Mouse (Mus musculus): Measurements from ENCODE around the gene Slc19a2.
"Not testable (repeated sequence)": the region's sequence is repeated elsewhere in the genome, so short reads cannot be mapped to it uniquely, and the experiment has no call there.

Slc19a2 gene

GRCm38 (mm10) chr1:164248465-164249331 lies at the start of gene Slc19a2:
Gene Slc19a2, plus strand, starts transcription at chr1:164249046.
- DNase-seq (ENCODE audit: extremely low read depth, low read depth, low spot score): peak; percentile 78

GRCm38 (mm10) chr1:164199551-164199950 lies 49.3 kb upstream of the Slc19a2 start:
- no peak for DNase-seq (ENCODE audit: extremely low read depth, low read depth, low spot score)

DNA sequence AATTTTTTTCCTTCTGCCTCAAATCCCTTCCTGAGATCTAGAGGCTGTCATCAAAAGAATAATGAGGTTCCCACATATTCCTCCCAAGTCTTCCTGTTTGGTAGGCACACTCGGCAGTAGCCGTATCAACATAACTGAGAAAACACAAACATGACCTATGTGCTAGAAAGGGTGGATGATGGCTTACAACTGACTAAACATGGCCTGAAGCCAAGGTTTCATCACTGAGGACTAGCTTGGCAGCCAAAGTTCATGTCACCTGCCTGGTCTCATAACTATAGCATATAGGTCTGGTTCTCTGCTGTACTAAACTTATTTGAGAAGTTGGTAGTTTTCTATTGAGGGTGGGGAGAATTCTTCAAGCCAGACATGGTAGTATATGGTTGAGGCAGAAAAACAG lies 40.4 kb upstream of the Slc19a2 start:
- DNase-seq (ENCODE audit: extremely low read depth, low read depth, low spot score): no peak

GRCm38 (mm10) chr1:164210899-164211298 lies 37.9 kb upstream of the Slc19a2 start:
- no peak for DNase-seq (ENCODE audit: extremely low read depth, low read depth, low spot score)

GRCm38 (mm10) chr1:164212686-164213085 lies 36.2 kb upstream of the Slc19a2 start:
- DNase-seq (ENCODE audit: extremely low read depth, low read depth, low spot score): no peak

- no peak for DNase-seq (ENCODE audit: extremely low read depth, low read depth, low spot score)
Observed at GRCm38 (mm10) chr1:164214190-164214589, 34.7 kb upstream of the Slc19a2 start.

DNA sequence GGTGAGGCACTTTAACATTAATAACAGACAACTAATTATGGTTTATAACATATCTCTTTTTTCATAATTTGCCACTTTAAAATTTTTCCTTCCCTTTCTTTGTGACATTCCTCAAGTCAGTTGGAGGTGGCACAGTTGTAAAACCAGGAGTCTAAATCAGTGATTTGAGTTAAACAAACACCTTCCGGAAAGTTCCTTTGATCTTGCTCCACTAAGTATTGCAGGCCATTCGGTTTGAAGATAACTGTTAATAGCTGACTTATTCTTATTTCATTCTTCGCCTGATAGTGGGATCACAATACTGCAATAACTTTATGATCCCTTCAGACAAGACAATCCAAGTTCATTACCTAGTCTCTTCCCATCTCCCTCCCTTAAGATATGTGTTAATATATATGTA lies 33.7 kb upstream of the Slc19a2 start:
- DNase-seq (ENCODE audit: extremely low read depth, low read depth, low spot score): no peak

DNA sequence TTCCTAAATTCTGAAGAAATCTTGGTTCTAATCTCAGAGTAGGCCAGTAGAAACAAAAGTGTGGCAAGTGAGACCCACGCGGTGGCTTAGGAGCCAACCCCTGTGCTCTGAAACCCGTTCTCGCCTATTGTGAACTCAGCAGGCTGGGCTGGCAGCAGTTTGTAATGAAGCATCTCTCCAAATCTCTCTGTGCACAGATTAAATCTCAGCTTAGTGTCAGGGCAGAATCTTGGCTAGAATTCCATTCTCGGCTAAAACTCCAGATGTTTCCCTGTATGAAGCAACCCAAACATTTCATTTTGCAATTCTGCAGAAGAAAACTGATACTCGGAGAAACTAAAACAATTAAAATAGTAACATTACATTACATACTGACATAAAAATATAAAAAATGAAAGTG lies 33.3 kb upstream of the Slc19a2 start:
- peak; percentile 81 for DNase-seq (ENCODE audit: extremely low read depth, low read depth, low spot score)

- no peak for DNase-seq (ENCODE audit: extremely low read depth, low read depth, low spot score)
Observed at GRCm38 (mm10) chr1:164217791-164218685, 30.8 kb upstream of the Slc19a2 start.

- DNase-seq (ENCODE audit: extremely low read depth, low read depth, low spot score): no peak
Observed at GRCm38 (mm10) chr1:164220261-164220660, 28.6 kb upstream of the Slc19a2 start.

GRCm38 (mm10) chr1:164223089-164223488 lies 25.8 kb upstream of the Slc19a2 start:
- DNase-seq (ENCODE audit: extremely low read depth, low read depth, low spot score): no peak

- not testable (repeated sequence) for DNase-seq (ENCODE audit: extremely low read depth, low read depth, low spot score)
Observed at GRCm38 (mm10) chr1:164231937-164232570, 16.8 kb upstream of the Slc19a2 start.

DNA sequence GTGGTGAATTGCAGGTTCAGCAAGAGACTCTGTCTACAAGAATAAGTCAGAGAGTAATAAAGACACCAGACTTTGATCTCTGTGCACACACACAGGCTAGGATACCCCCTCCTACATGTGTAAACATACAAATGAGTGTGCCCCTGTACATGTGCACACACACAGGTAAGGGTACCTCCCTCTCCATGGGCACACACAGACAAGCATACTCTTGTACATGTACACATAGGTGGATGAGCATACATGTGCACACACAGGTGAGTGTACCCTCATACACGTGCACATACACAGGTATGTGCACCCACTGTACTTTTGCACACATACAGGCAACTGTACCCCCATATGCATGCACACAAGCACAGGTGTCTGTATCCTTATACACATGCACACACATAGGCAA lies 15.4 kb upstream of the Slc19a2 start:
- DNase-seq (ENCODE audit: extremely low read depth, low read depth, low spot score): no peak

- DNase-seq (ENCODE audit: extremely low read depth, low read depth, low spot score): no peak
Observed at GRCm38 (mm10) chr1:164235078-164235477, 13.8 kb upstream of the Slc19a2 start.

- DNase-seq (ENCODE audit: extremely low read depth, low read depth, low spot score): peak; percentile 87
Observed at GRCm38 (mm10) chr1:164236078-164236477, 12.8 kb upstream of the Slc19a2 start.

GRCm38 (mm10) chr1:164241494-164241893 lies 7.4 kb upstream of the Slc19a2 start:
- DNase-seq (ENCODE audit: extremely low read depth, low read depth, low spot score): no peak

DNA sequence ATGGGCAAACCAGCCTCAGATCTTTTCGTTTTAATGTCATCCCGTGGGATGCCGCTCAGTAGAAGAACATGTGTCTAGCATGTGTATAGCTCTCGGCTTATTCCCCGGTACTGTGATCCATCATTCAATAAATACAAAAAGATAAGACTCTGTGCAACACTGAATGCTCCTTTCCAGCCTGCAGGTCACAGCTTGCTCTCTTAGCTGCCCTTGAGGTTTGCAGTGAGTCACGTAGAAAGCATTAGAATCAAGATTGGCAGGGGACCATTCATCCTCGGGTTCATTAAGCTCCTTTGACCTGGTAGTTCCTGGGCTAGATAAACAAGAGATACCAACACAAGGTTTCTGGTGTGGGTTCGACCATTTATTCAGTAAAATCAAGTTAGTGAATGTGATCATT lies 6.0 kb upstream of the Slc19a2 start:
- peak; percentile 83 for DNase-seq (ENCODE audit: extremely low read depth, low read depth, low spot score)

DNA sequence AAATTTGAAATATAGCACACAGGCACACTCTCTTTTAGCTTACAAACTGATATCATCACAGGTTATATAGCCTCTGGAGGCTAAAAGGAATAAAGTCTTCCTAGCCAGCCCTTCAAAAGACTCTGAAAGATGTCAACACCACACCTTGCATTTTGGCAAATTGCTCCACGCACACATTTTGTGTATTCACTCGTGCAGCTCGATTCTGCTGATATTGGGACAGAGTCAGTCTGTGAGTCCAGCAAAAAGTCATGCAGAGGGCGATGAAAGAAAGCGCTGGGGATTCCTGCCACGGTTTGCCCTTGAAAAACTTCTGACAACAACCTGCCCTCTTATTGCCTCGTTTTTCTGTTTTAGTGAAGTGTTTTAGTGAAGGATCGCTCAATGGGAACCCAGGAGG lies 1.4 kb upstream of the Slc19a2 start:
- DNase-seq (ENCODE audit: extremely low read depth, low read depth, low spot score): no peak

- peak; percentile 19 for DNase-seq (ENCODE audit: extremely low read depth, low read depth, low spot score)
Observed at GRCm38 (mm10) chr1:164247971-164248370, 875 bp upstream of the Slc19a2 start.

DNA sequence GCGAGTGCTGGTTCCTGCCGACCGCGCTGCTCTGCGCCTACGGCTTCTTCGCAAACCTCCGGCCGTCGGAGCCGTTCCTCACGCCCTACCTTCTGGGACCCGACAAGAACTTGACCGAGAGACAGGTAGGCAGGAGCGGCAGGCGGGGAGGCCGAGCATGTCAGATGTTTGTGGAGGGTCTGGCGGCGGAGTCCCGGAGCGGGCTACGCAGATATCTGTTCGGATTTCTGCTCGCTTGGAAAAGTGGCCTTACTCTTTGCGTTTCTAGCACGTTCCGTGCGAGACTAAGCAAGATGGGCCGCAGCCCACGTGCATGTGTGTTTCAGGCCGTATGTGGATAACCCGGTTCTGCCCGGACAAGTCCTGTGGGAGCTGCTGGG lies 476 bp downstream of the Slc19a2 start:
- DNase-seq (ENCODE audit: extremely low read depth, low read depth, low spot score): no peak

GRCm38 (mm10) chr1:164250391-164251150 lies 1.7 kb downstream of the Slc19a2 start:
- DNase-seq (ENCODE audit: extremely low read depth, low read depth, low spot score): no peak

All from fat pad, adult 2 months (tissue).